Mouse (Mus musculus): Measurements from ENCODE around the gene Mpz. TPM values are rescaled to one million over a fixed set of nuclear protein-coding genes. Genes with fewer than 3 reads are reported as not detected.
A peak's percentile ranks its signal among the peaks of the same experiment; 100 is the strongest.

The Mpz gene
- polyA plus RNA-seq, 2 experiments: 0.14 to 0.25 TPM

DNA sequence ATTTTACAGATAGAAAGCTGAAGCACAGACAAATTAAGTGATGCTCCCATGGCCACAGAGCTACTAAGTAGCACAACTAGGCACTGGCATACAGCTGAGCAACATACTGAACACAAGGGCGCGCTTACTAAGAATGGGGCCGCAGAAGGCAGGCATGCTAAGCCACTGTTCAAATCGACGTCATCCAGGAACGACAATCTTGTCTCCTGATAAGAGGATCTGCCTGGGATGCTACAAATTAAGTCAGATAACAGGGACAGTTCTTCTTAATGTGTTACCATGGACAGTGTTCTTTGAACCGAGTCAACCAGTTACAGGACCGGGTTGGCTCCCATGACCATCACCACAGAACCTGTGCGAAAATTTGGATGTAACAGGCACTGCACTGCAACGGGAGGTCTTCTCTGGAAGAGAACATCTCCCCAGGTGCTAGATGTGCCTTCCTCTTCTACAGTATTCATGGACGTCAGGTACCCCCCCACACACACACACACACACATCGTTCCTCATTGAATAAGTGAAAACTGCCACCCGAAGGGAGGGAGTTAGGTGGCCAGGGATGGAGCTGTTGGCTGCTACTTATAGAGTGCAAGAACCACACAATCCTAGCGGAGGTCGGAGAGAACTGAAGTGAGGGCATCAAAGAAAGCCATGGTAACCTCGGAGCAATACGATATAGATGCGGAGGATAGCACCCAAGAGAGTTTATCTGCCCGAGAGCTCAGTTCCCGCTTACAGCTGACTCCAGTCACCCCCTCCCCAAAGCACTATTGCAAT lies 44.7 kb downstream of the Mpz start:
- Histone ChIP-seq H3K9me3 (ENCODE audit: control insufficient read depth, low read length) (no peaks in the 10 kb centered on the region), H3K27ac (no peak overlapping the region), H3K4me1 (replicated peaks; ENCODE audit: control insufficient read depth in 2 of 2, insufficient read depth in 2 of 2, low read length in 1 of 2) (0 out of 4 replicates have a peak, but pooled peaks cover 0 to 6% of the 10 kb centered on the region in 2 experiments), H3K4me3 (ENCODE audit: insufficient read depth in 1 of 2, low read depth in 2 of 2, low read length in 2 of 2) (peak overlapping the region; percentile 8 to 30), H3K36me3 (replicated peaks; ENCODE audit: control insufficient read depth, insufficient read depth, low read depth) (no peaks in the 10 kb centered on the region), H3K9ac (replicated peaks) (no peak overlapping the region), H3K27me3 (ENCODE audit: control insufficient read depth, insufficient read depth, low read length) (peaks cover 54% of the 10 kb centered on the region), H3K4me2 (ENCODE audit: low read depth) (peak overlapping the region; percentile 48)
- 8% methylated on average over 20 of the region's 20 CpGs for WGBS (ENCODE audit: insufficient replicate concordance)
- TF ChIP-seq EP300 (IDR thresholded peaks at IDR 0.05; ENCODE audit: low read depth): no peak
- no peak for TF ChIP-seq CTCF (IDR thresholded peaks at IDR 0.05; ENCODE audit: low read depth)
- DNase-seq (ENCODE audit: low read depth in 3 of 3, low spot score in 3 of 3) (no peak), ATAC-seq (ENCODE audit: insufficient read depth) (no peak)

- H3K9ac ChIP-seq (replicated peaks): no peak within 1 kb of the TSS
- no peaks in the 10 kb centered on the region for H3K36me3 ChIP-seq (replicated peaks; ENCODE audit: control insufficient read depth, insufficient read depth, low read depth)
- H3K27ac ChIP-seq: no peak within 1 kb of the TSS
- DNase-seq (ENCODE audit: low read depth in 3 of 3, low spot score in 3 of 3) (peak in 1 of 3 experiments; percentile 7), ATAC-seq (ENCODE audit: insufficient read depth) (peak; percentile 45; the same call in 1 of the 2 replicates)
- H3K4me2 ChIP-seq (ENCODE audit: low read depth): peak within 1 kb of the TSS; percentile 48
- TF ChIP-seq EP300 (IDR thresholded peaks at IDR 0.05; ENCODE audit: low read depth) (no peak), CTCF (IDR thresholded peaks at IDR 0.05; ENCODE audit: low read depth) (no peak)
- peak within 1 kb of the TSS; percentile 8 to 30 for H3K4me3 ChIP-seq (ENCODE audit: insufficient read depth in 1 of 2, low read depth in 2 of 2, low read length in 2 of 2)
- H3K27me3 ChIP-seq (ENCODE audit: control insufficient read depth, insufficient read depth, low read length): peaks cover 54% of the 10 kb centered on the region
- 1% methylated on average over 33 of the region's 33 CpGs for WGBS (ENCODE audit: insufficient replicate concordance)
- no peaks in the 10 kb centered on the region for H3K9me3 ChIP-seq (ENCODE audit: control insufficient read depth, low read length)
- H3K4me1 ChIP-seq (replicated peaks; ENCODE audit: control insufficient read depth in 2 of 2, insufficient read depth in 2 of 2, low read length in 1 of 2): 0 out of 4 replicates have a peak, but pooled peaks cover 0 to 6% of the 10 kb centered on the region in 2 experiments
These were observed 45.4 kb downstream of the Mpz start, which contains the start of gene Pcp4l1 for GRCm38 (mm10) chr1:171195887-171196397. Pcp4l1 (minus strand) TSS chr1:171196268.

DNA sequence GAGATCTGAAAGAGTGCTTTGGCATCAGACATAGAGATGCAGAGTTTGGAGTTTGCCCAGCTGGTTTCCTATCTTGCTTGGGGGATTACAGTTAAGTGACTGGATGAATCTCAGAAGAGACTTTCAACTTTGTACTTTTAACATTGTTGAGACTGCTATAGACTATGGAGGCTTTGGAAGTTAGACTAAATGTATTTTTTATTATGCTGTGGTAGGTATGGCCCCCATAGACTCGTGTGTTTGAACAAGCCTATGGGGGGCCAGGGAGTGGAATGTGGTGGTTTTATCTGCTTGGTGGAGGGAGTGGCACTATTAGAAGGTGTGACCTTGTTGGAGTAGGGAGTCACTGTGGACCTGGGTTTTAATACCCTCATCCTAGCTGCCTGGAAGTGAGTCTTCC lies 49.0 kb downstream of the Mpz start:
- 28% methylated on average over 1 of the region's 1 CpGs for WGBS (ENCODE audit: insufficient replicate concordance)
- peaks cover 30% of the 10 kb centered on the region for H3K27me3 ChIP-seq (ENCODE audit: control insufficient read depth, insufficient read depth, low read length)
- ATAC-seq (ENCODE audit: insufficient read depth): no peak

GRCm38 (mm10) chr1:171200769-171201168 lies 50.3 kb downstream of the Mpz start:
- no peaks in the 10 kb centered on the region for H3K36me3 ChIP-seq (replicated peaks; ENCODE audit: control insufficient read depth, insufficient read depth, low read depth)
- TF ChIP-seq CTCF (IDR thresholded peaks at IDR 0.05; ENCODE audit: low read depth) (no peak), EP300 (IDR thresholded peaks at IDR 0.05; ENCODE audit: low read depth) (no peak)
- no peak overlapping the region for H3K4me3 ChIP-seq (ENCODE audit: insufficient read depth in 1 of 2, low read depth in 2 of 2, low read length in 2 of 2)
- no peak overlapping the region for H3K27ac ChIP-seq
- WGBS (ENCODE audit: insufficient replicate concordance): 72% methylated on average over 1 of the region's 1 CpGs
- no peak overlapping the region for H3K4me2 ChIP-seq (ENCODE audit: low read depth)
- DNase-seq (ENCODE audit: low read depth in 3 of 3, low spot score in 3 of 3): no peak
- ATAC-seq (ENCODE audit: insufficient read depth): no peak
- peaks cover 0 to 5% of the 10 kb centered on the region in 2 experiments; a peak in 1 of 4 replicates for H3K4me1 ChIP-seq (replicated peaks; ENCODE audit: control insufficient read depth in 2 of 2, insufficient read depth in 2 of 2, low read length in 1 of 2)
- no peaks in the 10 kb centered on the region for H3K9me3 ChIP-seq (ENCODE audit: control insufficient read depth, low read length)
- H3K9ac ChIP-seq (replicated peaks): no peak overlapping the region
- H3K27me3 ChIP-seq (ENCODE audit: control insufficient read depth, insufficient read depth, low read length): peaks cover 18% of the 10 kb centered on the region

More for the DNA sequence above, 49.0 kb downstream of the Mpz start:
- Histone ChIP-seq H3K27ac (no peak overlapping the region), H3K4me2 (ENCODE audit: low read depth) (no peak overlapping the region), H3K9me3 (ENCODE audit: control insufficient read depth, low read length) (no peaks in the 10 kb centered on the region), H3K9ac (replicated peaks) (no peak overlapping the region), H3K36me3 (replicated peaks; ENCODE audit: control insufficient read depth, insufficient read depth, low read depth) (no peaks in the 10 kb centered on the region), H3K4me3 (ENCODE audit: insufficient read depth in 1 of 2, low read depth in 2 of 2, low read length in 2 of 2) (no peak overlapping the region), H3K4me1 (replicated peaks; ENCODE audit: control insufficient read depth in 2 of 2, insufficient read depth in 2 of 2, low read length in 1 of 2) (0 out of 4 replicates have a peak, but pooled peaks cover 0 to 5% of the 10 kb centered on the region in 2 experiments)
- DNase-seq (ENCODE audit: low read depth in 3 of 3, low spot score in 3 of 3): no peak
- no peak for TF ChIP-seq EP300 (IDR thresholded peaks at IDR 0.05; ENCODE audit: low read depth)
